19 mouse cellular contexts compared by ENCODE assay signal in genomic region chr14:46454500-46454899, GRCm38 (mm10).
"Had no signal": no experiment of that assay in that cellular context is flagged by ENCODE, and none has a peak within 500 bp of the region (broad histone marks: within the 10 kb centered on the region; RNA-seq: fewer than 3 reads in every experiment).

No protein-coding gene starts in this region.

- H3K4me3 ChIP-seq: layer of hippocampus, adult 2 months; limb, embryonic 12.5 days; limb, embryonic 15.5 days; stomach, embryonic 15.5 days had no signal

- H3K4me1 ChIP-seq: limb, embryonic 12.5 days; limb, embryonic 15.5 days; stomach, embryonic 15.5 days had no signal

- DNase-seq: kidney, adult 2 months; kidney, postnatal 25 days; layer of hippocampus, adult 9-11 months; layer of hippocampus, postnatal 36 days; left cerebral cortex, postnatal 4 days; lung, embryonic 14.5 days; midbrain, embryonic 14.5 days; right cerebral cortex, postnatal 25 days; spleen, adult 18-20 months; thymus, adult 18-20 months; thymus, postnatal 36 days had no signal

- ATAC-seq: intestine, postnatal 0 days had no signal

- H3K27me3 ChIP-seq: limb, embryonic 12.5 days; limb, embryonic 15.5 days; stomach, embryonic 15.5 days had no signal

- H3K9ac ChIP-seq: limb, embryonic 12.5 days; limb, embryonic 15.5 days; liver, embryonic 14.5 days; lung, embryonic 14.5 days; stomach, embryonic 15.5 days had no signal

- H3K27ac ChIP-seq: kidney, postnatal 0 days; layer of hippocampus, adult 2 months; limb, embryonic 12.5 days; limb, embryonic 15.5 days; liver, embryonic 14.5 days; stomach, embryonic 15.5 days had no signal

- H3K36me3 ChIP-seq: limb, embryonic 12.5 days; limb, embryonic 15.5 days; stomach, embryonic 15.5 days had no signal

- H3K4me2 ChIP-seq: limb, embryonic 12.5 days; limb, embryonic 15.5 days; lung, embryonic 14.5 days; midbrain, embryonic 11.5 days; stomach, embryonic 15.5 days had no signal

- H3K9me3 ChIP-seq: limb, embryonic 12.5 days; limb, embryonic 15.5 days; stomach, embryonic 15.5 days had no signal
